In genomic region chr5:123024312-123024711, GRCm38 (mm10) we compare ENCODE assay signal across 21 mouse cellular contexts. TPM values are rescaled to one million over a fixed set of nuclear protein-coding genes. Genes with fewer than 3 reads are reported as not detected.
DNase-seq lines count a peak whose midpoint lies in the region; ATAC-seq and TF ChIP-seq lines count a peak whose summit lies in the region.
"Had no signal": no experiment of that assay in that cellular context is flagged by ENCODE, and none has a peak within 500 bp of the region (broad histone marks: within the 10 kb centered on the region; RNA-seq: fewer than 3 reads in every experiment).

No protein-coding gene starts in this region.

- H3K79me2 ChIP-seq in liver, adult 2 months (ENCODE audit: control insufficient read depth, insufficient read depth, low read length), result peaks cover 2% of the 10 kb centered on the region; the same call in 1 of the 2 replicates

- H3K4me3 ChIP-seq in liver, adult 2 months (ENCODE audit: insufficient read depth, low read depth, low read length), result no peak overlapping the region
- H3K4me3 ChIP-seq in bone marrow macrophage, adult 2 months (ENCODE audit: insufficient read depth, low read length), result no peak overlapping the region
- no peak overlapping the region for H3K4me3 ChIP-seq in liver, embryonic 15.5 days (replicated peaks)
- H3K4me3 ChIP-seq: embryonic facial prominence, embryonic 12.5 days; forebrain, embryonic 15.5 days; heart, embryonic 12.5 days; hindbrain, embryonic 15.5 days had no signal

- H3K36me3 ChIP-seq in liver, adult 2 months (ENCODE audit: control insufficient read depth, insufficient read depth, low read length), result no peaks in the 10 kb centered on the region
- peaks cover 4% of the 10 kb centered on the region for H3K36me3 ChIP-seq in liver, embryonic 15.5 days (replicated peaks)
- H3K36me3 ChIP-seq: forebrain, embryonic 15.5 days had no signal

- DNase-seq in liver, adult 2 months (ENCODE audit: extremely low read depth, low read depth, low spot score), result peak; percentile 66
- DNase-seq in liver, result no peak
- peak; percentile 81 for DNase-seq in skeletal muscle tissue, adult 2 months (ENCODE audit: low read depth, low spot score)
- no peak for DNase-seq in natural killer cell, adult 2 months (ENCODE audit: low spot score in 2 of 2)
- DNase-seq in thymus, postnatal 36 days, result no peak
- DNase-seq: adrenal gland, adult 2 months; adrenal gland, postnatal 25 days; cerebellum, adult 11 months; cerebellum, adult 8-10 months; cerebellum, postnatal 14 days had no signal

- WGBS in liver, adult 2 months, result 38% methylated on average over 6 of the region's 6 CpGs
- WGBS in liver, embryonic 15.5 days (ENCODE audit: insufficient replicate concordance), result 61% methylated on average over 6 of the region's 6 CpGs

- no peaks in the 10 kb centered on the region for H3K27me3 ChIP-seq in liver, adult 2 months (ENCODE audit: control insufficient read depth, insufficient read depth, low read length)
- H3K27me3 ChIP-seq in liver, embryonic 15.5 days, result no peaks in the 10 kb centered on the region
- H3K27me3 ChIP-seq: embryonic facial prominence, embryonic 12.5 days; forebrain, embryonic 15.5 days; heart, embryonic 12.5 days; hindbrain, embryonic 15.5 days had no signal

- H3K9ac ChIP-seq in liver, adult 2 months (ENCODE audit: low read depth, low read length), result peak overlapping the region; percentile 24; the same call in 1 of the 2 replicates
- H3K9ac ChIP-seq in liver, embryonic 15.5 days, result no peak overlapping the region
- H3K9ac ChIP-seq: embryonic facial prominence, embryonic 12.5 days; forebrain, embryonic 15.5 days; heart, embryonic 12.5 days; hindbrain, embryonic 15.5 days had no signal

- H3K27ac ChIP-seq in liver, adult 2 months (replicated peaks; ENCODE audit: insufficient read depth, low read depth, low read length), result peak overlapping the region; percentile 55
- H3K27ac ChIP-seq in bone marrow macrophage, adult 2 months (ENCODE audit: insufficient read depth, low read depth, low read length), result peak overlapping the region; percentile 96
- peak overlapping the region; percentile 69 for H3K27ac ChIP-seq in liver, embryonic 15.5 days (replicated peaks)
- H3K27ac ChIP-seq: embryonic facial prominence, embryonic 12.5 days; forebrain, embryonic 15.5 days; hindbrain, embryonic 15.5 days had no signal

- no peak for ATAC-seq in liver, embryonic 15.5 days (ENCODE audit: insufficient read depth)
- ATAC-seq: forebrain, embryonic 15.5 days had no signal

- no peak for TF ChIP-seq CTCF in liver, adult 2 months (IDR thresholded peaks at IDR 0.05; ENCODE audit: low read depth, low read length)
- TF ChIP-seq CTCF in bone marrow macrophage, adult 2 months (IDR thresholded peaks at IDR 0.05; ENCODE audit: low read depth, low read length), result no peak

- no peaks in the 10 kb centered on the region for H3K9me3 ChIP-seq in liver, embryonic 15.5 days (replicated peaks)
- H3K9me3 ChIP-seq: embryonic facial prominence, embryonic 12.5 days; forebrain, embryonic 15.5 days; heart, embryonic 12.5 days; hindbrain, embryonic 15.5 days had no signal

- TF ChIP-seq POLR2A in liver, adult 2 months (IDR thresholded peaks at IDR 0.05; ENCODE audit: extremely low read depth, insufficient read depth, low read length), result no peak
- TF ChIP-seq POLR2A in bone marrow macrophage, adult 2 months (IDR thresholded peaks at IDR 0.05; ENCODE audit: borderline replicate concordance, low read depth, low read length), result no peak

- H3K4me1 ChIP-seq in liver, adult 2 months (ENCODE audit: control insufficient read depth, insufficient read depth, low read length), result peaks cover 20% of the 10 kb centered on the region
- peaks cover 55% of the 10 kb centered on the region for H3K4me1 ChIP-seq in bone marrow macrophage, adult 2 months (ENCODE audit: control insufficient read depth, insufficient read depth, low read length)
- H3K4me1 ChIP-seq in liver, embryonic 15.5 days (replicated peaks), result peaks cover 42% of the 10 kb centered on the region

- H3K4me2 ChIP-seq in liver, embryonic 15.5 days, result no peak overlapping the region
- H3K4me2 ChIP-seq: embryonic facial prominence, embryonic 12.5 days; forebrain, embryonic 15.5 days; heart, embryonic 12.5 days; hindbrain, embryonic 15.5 days had no signal

RNA-seq across cellular contexts. Expression of gene Orai1, which starts 9.4 kb away (rescaled TPM):
- total RNA-seq in liver, adult 2 months (2014; rRNA removed), result 4.2 and 5.8 TPM in 2 replicates
- 39.3 and 43.1 TPM in 2 replicates for polyA plus RNA-seq in liver, adult 2 months (2012; rRNA removed)
- polyA plus RNA-seq in bone marrow macrophage, adult 2 months (2012; ENCODE audit: insufficient read depth, insufficient read length, missing spikeins), result 59.9 and 68.5 TPM in 2 replicates
- polyA plus RNA-seq in liver, embryonic 15.5 days (2015; fragmentation: Nextera tagmentation; extraction: Ambion mirVana), result 7.8 and 8.3 TPM in 2 replicates

RNA-seq across cellular contexts. Expression of gene Morn3, which starts 22.5 kb away (rescaled TPM):
- not detected in 2 replicates for total RNA-seq in liver, adult 2 months (2014; rRNA removed)
- not detected in 2 replicates for polyA plus RNA-seq in liver, adult 2 months (2012; rRNA removed)
- not detected in 2 replicates for polyA plus RNA-seq in bone marrow macrophage, adult 2 months (2012; ENCODE audit: insufficient read depth, insufficient read length, missing spikeins)
- not detected in 2 replicates for polyA plus RNA-seq in liver, embryonic 15.5 days (2015; fragmentation: Nextera tagmentation; extraction: Ambion mirVana)
- total RNA-seq: adrenal gland, adult 2 months; adrenal gland, postnatal 25 days; common myeloid progenitor, adult 5-6 weeks; granulocyte monocyte progenitor cell, adult 5-6 weeks; heart, adult 8-10 months; heart, postnatal 25 days had no signal
- polyA plus RNA-seq: adrenal gland, adult 2 months; embryonic facial prominence, embryonic 12.5 days; forebrain, embryonic 11.5 days; heart, embryonic 12.5 days had no signal

RNA-seq across cellular contexts. Expression of gene Kdm2b, which starts 34.7 kb away (rescaled TPM):
- 3.0 and 4.9 TPM in 2 replicates for total RNA-seq in liver, adult 2 months (2014; rRNA removed)
- polyA plus RNA-seq in liver, adult 2 months (2012; rRNA removed), result 5.5 and 7.1 TPM in 2 replicates
- 26.6 and 26.9 TPM in 2 replicates for polyA plus RNA-seq in bone marrow macrophage, adult 2 months (2012; ENCODE audit: insufficient read depth, insufficient read length, missing spikeins)
- 15.0 and 15.6 TPM in 2 replicates for polyA plus RNA-seq in liver, embryonic 15.5 days (2015; fragmentation: Nextera tagmentation; extraction: Ambion mirVana)

RNA-seq across cellular contexts. Expression of gene Tmem120b, which starts 43.9 kb away (rescaled TPM):
- total RNA-seq in liver, adult 2 months (2014; rRNA removed), result 2.7 and 3.4 TPM in 2 replicates
- 2.0 and 3.8 TPM in 2 replicates for polyA plus RNA-seq in liver, adult 2 months (2012; rRNA removed)
- polyA plus RNA-seq in bone marrow macrophage, adult 2 months (2012; ENCODE audit: insufficient read depth, insufficient read length, missing spikeins), result 4.3 and 6.8 TPM in 2 replicates
- polyA plus RNA-seq in liver, embryonic 15.5 days (2015; fragmentation: Nextera tagmentation; extraction: Ambion mirVana), result 25.8 and 27.0 TPM in 2 replicates

Comparison
In these comparisons a context has a peak if more than half of its experiments do, and no peak if none do; other contexts are left out.
1. DNase-seq: peak in liver, adult 2 months (single experiment) and skeletal muscle tissue, adult 2 months (single experiment); none in liver (single experiment), natural killer cell, adult 2 months (0 of 2) and thymus, postnatal 36 days (0 of 2).
2. Peak in every context shown above with its lines, with median percentiles within 50 percentile points of each other: H3K27ac ChIP-seq.